Mouse (Mus musculus) limb, embryonic 10.5 days (tissue): ENCODE results near the gene Ppp4c. TPM values are rescaled to one million over a fixed set of nuclear protein-coding genes. Genes with fewer than 3 reads are reported as not detected.

Source experiments
- DNase-seq: peaks from one replicate; pipeline ENCODE4 v3.0.0-alpha.2; 2017; ENCODE audit warnings: low spot score
- H3K27ac ChIP-seq: fragments of 300-500 bp; sonication (generic); 2 replicates; pipeline ENCODE4 v1.5.1; 2016; ENCODE audit warnings: mild to moderate bottlenecking
- H3K27me3 ChIP-seq: fragments of 300-500 bp; sonication (generic); 2 replicates; pipeline ENCODE4 v1.6.1; 2016; ENCODE audit warnings: low read depth, mild to moderate bottlenecking; ENCODE audit not compliant: poor library complexity, severe bottlenecking
- H3K36me3 ChIP-seq: fragments of 300-500 bp; sonication (generic); 2 replicates; pipeline ENCODE4 v1.6.1; 2016; ENCODE audit warnings: mild to moderate bottlenecking, moderate library complexity
- H3K4me1 ChIP-seq: fragments of 300-500 bp; sonication (generic); 2 replicates; pipeline ENCODE4 v1.6.1; 2016
- H3K4me3 ChIP-seq: fragments of 300-500 bp; sonication (generic); 2 replicates; pipeline ENCODE4 v1.5.1; 2016; ENCODE audit warnings: mild to moderate bottlenecking, moderate library complexity
- H3K9me3 ChIP-seq: fragments of 300-500 bp; sonication (generic); replicated peaks from 2 replicates; pipeline ENCODE4 v1.6.1; 2016; ENCODE audit warnings: mild to moderate bottlenecking
- WGBS: fragments of 180-500 bp; shearing (Covaris S2); methylation state at CpG from one replicate; pipeline ENCODE4 v1.1.7; 2016; 5-methylcytosine and 5-hydroxymethylcytosine counted together
- polyA plus RNA-seq: library from polyadenylated mRNA; unstranded; fragments of >200 nt; fragmentation: Nextera tagmentation; extraction: Ambion mirVana; gene quantifications from 2 replicates; pipeline ENCODE4 v1.2.1, GENCODE M21; 2016

The Ppp4c gene
- polyA plus RNA-seq, 1 experiment from 2014 or later: 450 TPM

GRCm38 (mm10) chr7:126759050-126759671, 33.1 kb downstream of the Ppp4c start, which contains the start of gene Mapk3:
Gene Mapk3 (plus strand): TSS chr7:126759601.
- peak; percentile 93 for DNase-seq
- H3K27me3 ChIP-seq: no peaks in the 10 kb centered on the region
- peaks cover 55% of the 10 kb centered on the region for H3K4me1 ChIP-seq
- H3K4me3 ChIP-seq: peak within 1 kb of the TSS; percentile 89
- WGBS: under 1% methylated on average over 31 of the region's 38 CpGs
- peak within 1 kb of the TSS; percentile 96 for H3K27ac ChIP-seq
- no peaks in the 10 kb centered on the region for H3K9me3 ChIP-seq
- H3K36me3 ChIP-seq: peaks cover 31% of the 10 kb centered on the region

GRCm38 (mm10) chr7:126758539-126758938, 33.8 kb downstream of the Ppp4c start:
- peaks cover 55% of the 10 kb centered on the region for H3K4me1 ChIP-seq
- 57% methylated on average over 7 of the region's 7 CpGs for WGBS

GRCm38 (mm10) chr7:126754866-126755265, 37.4 kb downstream of the Ppp4c start:
- Histone ChIP-seq H3K4me1 (peaks cover 23% of the 10 kb centered on the region), H3K27ac (peak overlapping the region; percentile 76), H3K9me3 (no peaks in the 10 kb centered on the region), H3K4me3 (no peak overlapping the region; the same call in 1 of the 2 replicates), H3K36me3 (no peaks in the 10 kb centered on the region), H3K27me3 (no peaks in the 10 kb centered on the region)
- peak; percentile 83 for DNase-seq
- 1% methylated on average over 9 of the region's 9 CpGs for WGBS

More at GRCm38 (mm10) chr7:126758539-126758938, 33.8 kb downstream of the Ppp4c start:
- no peak for DNase-seq
- Histone ChIP-seq H3K27ac (peak overlapping the region; percentile 96; the same call in 1 of the 2 replicates), H3K36me3 (peaks cover 25% of the 10 kb centered on the region), H3K27me3 (no peaks in the 10 kb centered on the region), H3K9me3 (no peaks in the 10 kb centered on the region), H3K4me3 (no peak overlapping the region)

GRCm38 (mm10) chr7:126749582-126750343, 42.5 kb downstream of the Ppp4c start:
- Histone ChIP-seq H3K36me3 (no peaks in the 10 kb centered on the region), H3K27me3 (no peaks in the 10 kb centered on the region), H3K27ac (no peak overlapping the region), H3K4me1 (peaks cover 16% of the 10 kb centered on the region), H3K9me3 (no peaks in the 10 kb centered on the region), H3K4me3 (no peak overlapping the region)
- 97% methylated on average over 17 of the region's 17 CpGs for WGBS
- DNase-seq: no peak

- WGBS: 70% methylated on average over 7 of the region's 7 CpGs
- H3K27ac ChIP-seq: no peak overlapping the region
These were observed 43.5 kb downstream of the Ppp4c start for GRCm38 (mm10) chr7:126748824-126749223.

GRCm38 (mm10) chr7:126746798-126747197, 45.5 kb downstream of the Ppp4c start:
- WGBS: 36% methylated on average over 6 of the region's 6 CpGs
- no peaks in the 10 kb centered on the region for H3K36me3 ChIP-seq
- H3K4me1 ChIP-seq: peaks cover 11% of the 10 kb centered on the region
- no peaks in the 10 kb centered on the region for H3K9me3 ChIP-seq
- DNase-seq: no peak
- no peak overlapping the region for H3K27ac ChIP-seq
- no peak overlapping the region for H3K4me3 ChIP-seq
- no peaks in the 10 kb centered on the region for H3K27me3 ChIP-seq

More at GRCm38 (mm10) chr7:126748824-126749223, 43.5 kb downstream of the Ppp4c start:
- no peaks in the 10 kb centered on the region for H3K36me3 ChIP-seq
- DNase-seq: no peak
- no peaks in the 10 kb centered on the region for H3K9me3 ChIP-seq
- no peak overlapping the region for H3K4me3 ChIP-seq
- H3K4me1 ChIP-seq: peaks cover 11% of the 10 kb centered on the region
- no peaks in the 10 kb centered on the region for H3K27me3 ChIP-seq

GRCm38 (mm10) chr7:126746066-126746465, 46.2 kb downstream of the Ppp4c start:
- Histone ChIP-seq H3K27ac (no peak overlapping the region), H3K4me1 (peaks cover 11% of the 10 kb centered on the region), H3K27me3 (no peaks in the 10 kb centered on the region), H3K4me3 (no peak overlapping the region), H3K36me3 (no peaks in the 10 kb centered on the region), H3K9me3 (no peaks in the 10 kb centered on the region)
- WGBS: 92% methylated on average over 12 of the region's 12 CpGs
- no peak for DNase-seq

GRCm38 (mm10) chr7:126741964-126742482, 50.3 kb downstream of the Ppp4c start:
- Histone ChIP-seq H3K9me3 (no peaks in the 10 kb centered on the region), H3K27me3 (no peaks in the 10 kb centered on the region), H3K27ac (no peak overlapping the region), H3K4me1 (peaks cover 6% of the 10 kb centered on the region), H3K4me3 (no peak overlapping the region), H3K36me3 (no peaks in the 10 kb centered on the region)
- 94% methylated on average over 13 of the region's 13 CpGs for WGBS
- no peak for DNase-seq

- DNase-seq: no peak
- 91% methylated on average over 5 of the region's 5 CpGs for WGBS
- H3K36me3 ChIP-seq: no peaks in the 10 kb centered on the region
- H3K4me3 ChIP-seq: no peak overlapping the region
- H3K9me3 ChIP-seq: no peaks in the 10 kb centered on the region
- peaks cover 2% of the 10 kb centered on the region; the same call in 1 of the 2 replicates for H3K4me1 ChIP-seq
- no peaks in the 10 kb centered on the region for H3K27me3 ChIP-seq
- H3K27ac ChIP-seq: no peak overlapping the region
These were observed 50.8 kb downstream of the Ppp4c start for GRCm38 (mm10) chr7:126741452-126741851.

- Histone ChIP-seq H3K36me3 (no peaks in the 10 kb centered on the region), H3K9me3 (no peaks in the 10 kb centered on the region), H3K4me1 (no peaks in the 10 kb centered on the region), H3K27ac (no peak overlapping the region), H3K4me3 (no peak overlapping the region), H3K27me3 (no peaks in the 10 kb centered on the region)
- no peak for DNase-seq
- 90% methylated on average over 5 of the region's 5 CpGs for WGBS
These were observed 51.3 kb downstream of the Ppp4c start for GRCm38 (mm10) chr7:126740977-126741376.

GRCm38 (mm10) chr7:126740132-126740735, 52.1 kb downstream of the Ppp4c start:
- 88% methylated on average over 13 of the region's 13 CpGs for WGBS
- Histone ChIP-seq H3K27ac (no peak overlapping the region), H3K36me3 (no peaks in the 10 kb centered on the region), H3K9me3 (no peaks in the 10 kb centered on the region), H3K4me1 (no peaks in the 10 kb centered on the region), H3K4me3 (no peak overlapping the region), H3K27me3 (no peaks in the 10 kb centered on the region)
- no peak for DNase-seq

GRCm38 (mm10) chr7:126739551-126739950, 52.7 kb downstream of the Ppp4c start:
- no peaks in the 10 kb centered on the region for H3K36me3 ChIP-seq
- no peak overlapping the region for H3K27ac ChIP-seq
- H3K4me1 ChIP-seq: no peaks in the 10 kb centered on the region
- H3K9me3 ChIP-seq: no peaks in the 10 kb centered on the region
- H3K27me3 ChIP-seq: no peaks in the 10 kb centered on the region
- no peak overlapping the region for H3K4me3 ChIP-seq
- 89% methylated on average over 17 of the region's 17 CpGs for WGBS
- DNase-seq: no peak

- H3K4me1 ChIP-seq: no peaks in the 10 kb centered on the region
- WGBS: 85% methylated on average over 8 of the region's 8 CpGs
- no peak for DNase-seq
These were observed 56.2 kb downstream of the Ppp4c start for GRCm38 (mm10) chr7:126736122-126736521.

More at GRCm38 (mm10) chr7:126736122-126736521, 56.2 kb downstream of the Ppp4c start:
- H3K27me3 ChIP-seq: no peaks in the 10 kb centered on the region
- no peaks in the 10 kb centered on the region for H3K9me3 ChIP-seq
- no peak overlapping the region for H3K4me3 ChIP-seq
- H3K36me3 ChIP-seq: no peaks in the 10 kb centered on the region
- no peak overlapping the region for H3K27ac ChIP-seq
